Mouse (Mus musculus) liver, embryonic 15.5 days (tissue): ENCODE results near the gene Fig4. TPM values are rescaled to one million over a fixed set of nuclear protein-coding genes. Genes with fewer than 3 reads are reported as not detected.
A peak's percentile ranks its signal among the peaks of the same experiment; 100 is the strongest.

Experiments
- ATAC-seq: fragments of 200-750 bp; cut with Nextera tagmentation; 2 replicates; pipeline ENCODE4 v1.8.0; 2017; ENCODE audit warnings: moderate number of reproducible peaks, mild to moderate bottlenecking, moderate library complexity; ENCODE audit not compliant: insufficient read depth
- H3K27ac ChIP-seq: fragments of 300-500 bp; sonication (generic); replicated peaks from 2 replicates; pipeline ENCODE4 v1.5.1; 2015; ENCODE audit warnings: mild to moderate bottlenecking, inconsistent platforms
- H3K27me3 ChIP-seq: fragments of 300-500 bp; sonication (generic); 2 replicates; pipeline ENCODE4 v1.6.1; 2015; ENCODE audit warnings: mild to moderate bottlenecking, inconsistent platforms
- H3K36me3 ChIP-seq: fragments of 300-500 bp; sonication (generic); replicated peaks from 2 replicates; pipeline ENCODE4 v1.6.1; 2015; ENCODE audit warnings: moderate library complexity, mild to moderate bottlenecking, inconsistent platforms
- H3K4me1 ChIP-seq: fragments of 300-500 bp; sonication (generic); replicated peaks from 2 replicates; pipeline ENCODE4 v1.6.1; 2015; ENCODE audit warnings: inconsistent platforms
- H3K4me2 ChIP-seq: fragments of 300-500 bp; sonication (generic); 2 replicates; pipeline ENCODE4 v1.6.1; 2015; ENCODE audit warnings: moderate library complexity, mild to moderate bottlenecking, inconsistent platforms
- H3K4me3 ChIP-seq: fragments of 300-500 bp; sonication (generic); replicated peaks from 2 replicates; pipeline ENCODE4 v1.5.1; 2015; ENCODE audit warnings: mild to moderate bottlenecking, inconsistent platforms
- H3K9ac ChIP-seq: fragments of 300-500 bp; sonication (generic); 2 replicates; pipeline ENCODE4 v1.6.1; 2015; ENCODE audit warnings: moderate library complexity, mild to moderate bottlenecking, inconsistent platforms
- H3K9me3 ChIP-seq: fragments of 300-500 bp; sonication (generic); replicated peaks from 2 replicates; pipeline ENCODE4 v1.6.1; 2016; ENCODE audit warnings: inconsistent platforms
- WGBS: fragments of 180-500 bp; shearing (Covaris S2); methylation state at CpG from one replicate; pipeline ENCODE4 v1.1.7; 2015; ENCODE audit warnings: mixed read lengths; ENCODE audit not compliant: insufficient replicate concordance; 5-methylcytosine and 5-hydroxymethylcytosine counted together
- polyA plus RNA-seq: library from polyadenylated mRNA; unstranded; fragments of >200 nt; fragmentation: Nextera tagmentation; extraction: Ambion mirVana; gene quantifications from 2 replicates; pipeline ENCODE4 v1.2.1, GENCODE M21; 2015

Gene Fig4
- polyA plus RNA-seq, 1 experiment from 2014 or later = 7.4 TPM

- H3K4me1 ChIP-seq = peaks cover 56% of the 10 kb centered on the region
- no peaks in the 10 kb centered on the region for H3K27me3 ChIP-seq
- H3K4me3 ChIP-seq = no peak overlapping the region
- H3K9me3 ChIP-seq = no peaks in the 10 kb centered on the region
- H3K27ac ChIP-seq = peak overlapping the region; percentile 83
- peak overlapping the region; percentile 48 for H3K4me2 ChIP-seq
- H3K9ac ChIP-seq = peak overlapping the region; percentile 4; the same call in 1 of the 2 replicates
- peak; percentile 51 for ATAC-seq
- H3K36me3 ChIP-seq = no peaks in the 10 kb centered on the region
- WGBS = 30% methylated on average over 3 of the region's 3 CpGs
Observed at GRCm38 (mm10) chr10:41214083-41214482, 89.0 kb downstream of the Fig4 start.

DNA sequence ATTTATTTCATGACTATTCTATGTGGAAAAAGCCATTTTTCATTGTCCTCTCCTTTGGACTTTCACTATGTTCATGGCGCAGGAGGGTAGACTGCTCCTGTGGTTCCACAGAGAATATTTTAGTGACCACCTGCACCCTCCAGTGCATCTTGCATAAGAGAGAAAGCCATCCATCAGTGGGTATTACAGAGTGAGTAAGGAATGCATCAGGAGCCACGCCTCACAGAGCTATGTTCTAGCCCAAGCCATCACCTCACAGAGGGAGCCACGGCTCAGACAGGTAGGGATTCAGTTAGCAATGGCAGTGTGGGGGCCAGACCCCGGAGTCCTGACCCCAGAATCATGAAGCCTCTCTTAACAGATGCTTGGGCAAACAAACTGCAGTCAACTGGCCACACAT, 93.5 kb downstream of the Fig4 start:
- peaks cover 84% of the 10 kb centered on the region for H3K4me1 ChIP-seq
- WGBS = 52% methylated on average over 4 of the region's 4 CpGs
- H3K9me3 ChIP-seq = no peaks in the 10 kb centered on the region
- H3K4me2 ChIP-seq = peak overlapping the region; percentile 57
- H3K4me3 ChIP-seq = peak overlapping the region; percentile 12; the same call in 1 of the 2 replicates
- no peaks in the 10 kb centered on the region for H3K27me3 ChIP-seq
- no peaks in the 10 kb centered on the region for H3K36me3 ChIP-seq
- peak overlapping the region; percentile 44 for H3K9ac ChIP-seq
- peak; percentile 64 for ATAC-seq
- H3K27ac ChIP-seq = peak overlapping the region; percentile 98

DNA sequence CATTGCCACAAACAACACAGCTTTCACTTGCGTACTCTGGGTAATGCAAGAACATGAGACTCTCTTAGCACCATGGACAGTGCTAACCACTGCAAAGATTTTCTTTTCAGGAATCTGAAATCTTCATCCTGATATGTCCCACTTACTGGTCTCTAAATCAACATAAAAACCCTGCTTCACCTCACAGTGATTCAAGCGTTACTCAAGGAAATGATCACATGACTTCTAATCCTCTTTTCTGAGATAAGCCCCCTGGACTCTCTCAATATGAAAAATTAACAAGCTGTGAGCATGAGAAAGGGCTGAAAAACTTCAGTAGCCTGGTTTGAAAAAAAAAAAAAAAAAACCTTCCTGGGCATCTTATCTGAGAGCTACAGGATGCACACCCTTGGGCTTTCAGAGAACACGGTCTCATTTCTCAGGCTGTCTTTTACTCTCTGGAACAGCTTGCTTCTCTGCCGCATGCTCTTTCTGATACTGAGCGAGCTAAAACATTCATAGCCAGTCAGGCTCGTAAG, 94.1 kb downstream of the Fig4 start:
- H3K27ac ChIP-seq = peak overlapping the region; percentile 98
- ATAC-seq = peak; percentile 80
- H3K9me3 ChIP-seq = no peaks in the 10 kb centered on the region
- H3K4me1 ChIP-seq = peaks cover 86% of the 10 kb centered on the region
- no peaks in the 10 kb centered on the region for H3K36me3 ChIP-seq
- WGBS = 19% methylated on average over 6 of the region's 6 CpGs
- peak overlapping the region; percentile 44; the same call in 1 of the 2 replicates for H3K9ac ChIP-seq
- no peak overlapping the region for H3K4me3 ChIP-seq
- H3K4me2 ChIP-seq = peak overlapping the region; percentile 57
- no peaks in the 10 kb centered on the region for H3K27me3 ChIP-seq

DNA sequence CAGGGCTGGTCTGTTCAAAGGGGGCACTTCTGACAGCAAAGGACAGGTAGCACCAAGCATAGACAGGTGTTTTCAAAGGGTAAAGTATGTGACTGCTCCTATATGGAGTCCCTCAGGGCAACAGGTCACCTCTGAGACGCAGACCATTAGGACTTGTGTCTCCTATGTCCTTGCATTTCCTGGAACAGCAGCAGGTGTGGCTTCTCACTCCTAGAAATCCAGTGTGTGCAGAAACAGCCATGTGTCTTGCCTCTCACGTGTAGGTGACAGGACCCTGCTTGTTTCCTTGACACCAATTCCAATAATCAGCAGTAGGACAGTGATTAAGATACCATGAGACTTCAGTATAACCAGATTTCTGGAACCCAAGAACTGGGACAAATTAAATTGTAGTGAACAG, 97.4 kb downstream of the Fig4 start:
- no peaks in the 10 kb centered on the region for H3K9me3 ChIP-seq
- no peaks in the 10 kb centered on the region for H3K27me3 ChIP-seq
- H3K4me1 ChIP-seq = peaks cover 89% of the 10 kb centered on the region
- H3K4me3 ChIP-seq = peak overlapping the region; percentile 5; the same call in 1 of the 2 replicates
- H3K27ac ChIP-seq = peak overlapping the region; percentile 100
- ATAC-seq = no peak
- WGBS = 45% methylated on average over 2 of the region's 2 CpGs
- H3K9ac ChIP-seq = peak overlapping the region; percentile 62
- H3K4me2 ChIP-seq = peak overlapping the region; percentile 72
- H3K36me3 ChIP-seq = no peaks in the 10 kb centered on the region

- Histone ChIP-seq H3K9me3 (no peaks in the 10 kb centered on the region), H3K27ac (peak overlapping the region; percentile 100), H3K36me3 (no peaks in the 10 kb centered on the region), H3K9ac (peak overlapping the region; percentile 66), H3K4me1 (peaks cover 81% of the 10 kb centered on the region), H3K4me2 (peak overlapping the region; percentile 72), H3K4me3 (peak overlapping the region; percentile 29), H3K27me3 (no peaks in the 10 kb centered on the region)
- peak; percentile 91 for ATAC-seq
- WGBS = 23% methylated on average over 11 of the region's 11 CpGs
Observed at GRCm38 (mm10) chr10:41204637-41205315, 98.3 kb downstream of the Fig4 start.

GRCm38 (mm10) chr10:41204191-41204590, 98.9 kb downstream of the Fig4 start:
- WGBS = 51% methylated on average over 5 of the region's 5 CpGs
- peaks cover 80% of the 10 kb centered on the region for H3K4me1 ChIP-seq
- H3K9ac ChIP-seq = peak overlapping the region; percentile 66
- peak overlapping the region; percentile 72 for H3K4me2 ChIP-seq
- no peaks in the 10 kb centered on the region for H3K36me3 ChIP-seq
- peak overlapping the region; percentile 100 for H3K27ac ChIP-seq
- H3K4me3 ChIP-seq = no peak overlapping the region
- no peaks in the 10 kb centered on the region for H3K27me3 ChIP-seq
- peak; percentile 6; the same call in 1 of the 2 replicates for ATAC-seq
- no peaks in the 10 kb centered on the region for H3K9me3 ChIP-seq

DNA sequence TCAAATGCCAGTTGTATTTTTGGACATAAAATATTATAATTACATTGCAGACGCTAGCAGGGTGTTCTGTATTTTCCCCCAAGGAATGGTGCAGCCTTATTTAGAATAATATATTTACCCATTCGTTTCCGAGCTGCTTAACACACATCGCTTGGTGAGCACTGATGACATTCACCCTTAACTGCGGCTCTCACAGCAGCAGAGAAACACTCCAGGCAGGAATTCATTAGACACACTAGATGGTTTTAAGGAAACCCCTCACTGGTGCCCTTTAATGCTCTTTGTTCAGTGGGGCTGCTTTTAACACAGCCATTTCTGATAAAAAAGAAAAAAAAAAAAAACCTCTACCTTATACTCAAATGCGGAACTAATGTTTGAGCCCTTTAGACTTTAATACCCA, 104.3 kb downstream of the Fig4 start:
- Histone ChIP-seq H3K27ac (peak overlapping the region; percentile 94), H3K4me2 (no peak overlapping the region), H3K36me3 (no peaks in the 10 kb centered on the region), H3K9me3 (no peaks in the 10 kb centered on the region), H3K4me1 (peaks cover 68% of the 10 kb centered on the region), H3K4me3 (no peak overlapping the region), H3K9ac (no peak overlapping the region), H3K27me3 (no peaks in the 10 kb centered on the region)
- ATAC-seq = no peak
- 85% methylated on average over 6 of the region's 6 CpGs for WGBS

DNA sequence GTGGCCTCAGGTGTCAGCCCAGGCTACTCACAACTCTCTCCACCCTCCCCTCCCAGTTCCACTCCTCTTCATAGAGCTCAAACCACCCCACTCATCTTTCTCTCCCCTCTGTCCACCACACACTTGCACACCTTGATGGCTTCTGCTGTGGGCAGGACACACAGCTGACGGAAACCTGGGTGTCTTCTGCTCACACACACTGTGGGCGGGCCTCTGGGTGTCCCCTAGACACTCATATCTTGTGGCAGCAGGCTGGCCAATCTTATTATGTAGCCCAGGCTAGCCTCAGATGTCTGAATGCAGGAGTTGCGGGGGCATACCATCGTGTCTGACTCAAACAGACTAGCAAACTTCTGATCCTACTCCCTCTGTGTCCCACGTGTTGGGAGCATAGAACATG, 105.3 kb downstream of the Fig4 start:
- Histone ChIP-seq H3K4me1 (peaks cover 59% of the 10 kb centered on the region), H3K4me3 (no peak overlapping the region), H3K36me3 (no peaks in the 10 kb centered on the region), H3K27me3 (no peaks in the 10 kb centered on the region), H3K9ac (peak overlapping the region; percentile 28), H3K9me3 (no peaks in the 10 kb centered on the region), H3K4me2 (peak overlapping the region; percentile 7; the same call in 1 of the 2 replicates), H3K27ac (peak overlapping the region; percentile 94)
- WGBS = 55% methylated on average over 5 of the region's 5 CpGs
- ATAC-seq = peak; percentile 78

GRCm38 (mm10) chr10:41196295-41196694, 106.8 kb downstream of the Fig4 start:
- no peak overlapping the region for H3K4me3 ChIP-seq
- 24% methylated on average over 4 of the region's 4 CpGs for WGBS
- peak overlapping the region; percentile 33 for H3K4me2 ChIP-seq
- H3K9me3 ChIP-seq = no peaks in the 10 kb centered on the region
- no peaks in the 10 kb centered on the region for H3K27me3 ChIP-seq
- peaks cover 45% of the 10 kb centered on the region for H3K4me1 ChIP-seq
- no peaks in the 10 kb centered on the region for H3K36me3 ChIP-seq
- H3K9ac ChIP-seq = peak overlapping the region; percentile 31
- peak; percentile 86 for ATAC-seq
- peak overlapping the region; percentile 94 for H3K27ac ChIP-seq

DNA sequence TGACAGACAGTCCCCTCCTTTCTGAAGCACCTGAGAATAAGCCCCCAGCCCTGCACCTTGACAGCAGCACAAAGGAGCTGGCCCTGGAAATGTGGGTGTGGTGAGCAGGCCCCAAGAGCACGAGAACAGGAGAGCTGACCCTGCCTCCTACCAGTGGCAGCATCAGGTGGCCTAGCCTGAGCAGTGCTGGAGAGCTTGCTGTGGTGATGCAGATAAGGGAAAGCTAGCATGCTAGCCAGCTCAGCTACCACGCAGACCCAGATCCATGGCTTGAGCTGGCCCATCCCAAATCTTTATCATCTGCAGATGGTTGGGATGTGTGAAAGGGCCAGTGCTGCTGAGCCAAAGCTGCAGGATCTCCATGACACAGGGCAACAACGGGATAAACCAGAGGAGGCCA, 113.7 kb downstream of the Fig4 start:
- ATAC-seq = peak; percentile 100
- H3K4me1 ChIP-seq = peaks cover 31% of the 10 kb centered on the region
- peak overlapping the region; percentile 34 for H3K4me2 ChIP-seq
- H3K9me3 ChIP-seq = no peaks in the 10 kb centered on the region
- no peak overlapping the region for H3K4me3 ChIP-seq
- H3K27ac ChIP-seq = peak overlapping the region; percentile 90
- peak overlapping the region; percentile 44 for H3K9ac ChIP-seq
- 32% methylated on average over 3 of the region's 3 CpGs for WGBS
- no peaks in the 10 kb centered on the region for H3K27me3 ChIP-seq
- no peaks in the 10 kb centered on the region for H3K36me3 ChIP-seq

DNA sequence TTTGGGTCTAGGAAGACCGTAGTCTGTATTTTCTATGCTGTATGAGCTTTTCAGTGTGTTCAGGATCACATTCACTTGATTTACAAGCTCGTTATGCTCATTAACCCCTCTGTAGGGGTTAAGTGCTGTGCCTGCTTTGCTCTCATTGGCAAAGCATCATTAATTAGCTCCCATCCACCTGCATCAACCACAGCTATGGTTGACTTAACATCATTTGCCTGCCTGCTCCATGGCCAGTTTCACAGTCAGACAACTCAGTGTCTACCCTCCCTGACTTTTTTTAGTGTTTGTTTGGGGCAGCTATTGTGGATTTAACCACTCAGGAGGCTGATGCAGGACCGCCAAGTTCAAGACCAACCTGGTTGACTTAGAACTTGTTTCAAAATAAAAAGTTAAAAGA, 119.1 kb downstream of the Fig4 start:
- Histone ChIP-seq H3K4me3 (no peak overlapping the region), H3K4me1 (peaks cover 24% of the 10 kb centered on the region), H3K9me3 (no peaks in the 10 kb centered on the region), H3K27ac (no peak overlapping the region), H3K9ac (no peak overlapping the region), H3K27me3 (peaks cover 15% of the 10 kb centered on the region; the same call in 1 of the 2 replicates), H3K36me3 (no peaks in the 10 kb centered on the region), H3K4me2 (no peak overlapping the region)
- ATAC-seq = no peak
- 74% methylated on average over 3 of the region's 3 CpGs for WGBS
